Mouse (Mus musculus) spleen, adult 2 months (tissue): ENCODE data around the gene Wscd1.

Source experiments
- CTCF ChIP-seq: fragments of 200-500 bp; IDR thresholded peaks from 2 replicates; pipeline ENCODE4 v1.5.1; 2011; ENCODE audit warnings: mild to moderate bottlenecking, inconsistent platforms; ENCODE audit not compliant: insufficient read depth, insufficient read length, insufficient replicate concordance; ENCODE audit errors: extremely low read depth
- POLR2A ChIP-seq: fragments of 200-500 bp; IDR thresholded peaks from 2 replicates; pipeline ENCODE4 v1.6.1; 2011; ENCODE audit warnings: low read depth, low read length, inconsistent platforms

GRCm38 (mm10) chr11:71822031-71822430 lies 72.3 kb downstream of the Wscd1 start:
- no peak for TF ChIP-seq CTCF
- TF ChIP-seq POLR2A, result no peak
